Mouse (Mus musculus): ENCODE measurements around the gene Slc16a4. TPM values are rescaled to one million over a fixed set of nuclear protein-coding genes. Genes with fewer than 3 reads are reported as not detected.
A peak's percentile ranks its signal among the peaks of the same experiment; 100 is the strongest.

Gene Slc16a4
- total RNA-seq, 1 experiment = 0.85 TPM

GRCm38 (mm10) chr3:107330503-107331424 lies 39.7 kb downstream of the Slc16a4 start:
- Histone ChIP-seq H3K4me3 (ENCODE audit: insufficient read depth in 1 of 2, low read depth in 1 of 2, low read length in 2 of 2, poor library complexity in 1 of 2, severe bottlenecking in 1 of 2) (peak overlapping the region; percentile 35 to 98), H3K9ac (ENCODE audit: insufficient read depth, low read depth, low read length, poor library complexity, severe bottlenecking) (peak overlapping the region; percentile 3), H3K27ac (ENCODE audit: insufficient read depth, low read depth, low read length, poor library complexity, severe bottlenecking) (no peak overlapping the region), H3K4me1 (ENCODE audit: control insufficient read depth in 2 of 2, insufficient read depth in 2 of 2, low read length in 2 of 2, poor library complexity in 1 of 2) (peaks cover 12 to 17% of the 10 kb centered on the region in 2 experiments), H3K9me3 (ENCODE audit: control insufficient read depth, insufficient read depth, low read depth, low read length) (no peaks in the 10 kb centered on the region), H3K36me3 (ENCODE audit: control insufficient read depth, insufficient read depth, low read length, poor library complexity, severe bottlenecking) (peaks cover 26% of the 10 kb centered on the region)
- TF ChIP-seq CHD2 (IDR thresholded peaks at IDR 0.05; ENCODE audit: low read depth, low read length) (no peak), ZC3H11A (IDR thresholded peaks at IDR 0.05; ENCODE audit: borderline replicate concordance, low read depth, low read length) (no peak), MAFK (IDR thresholded peaks at IDR 0.05; ENCODE audit: insufficient read depth, low read depth, low read length) (no peak), HCFC1 (IDR thresholded peaks at IDR 0.05; ENCODE audit: borderline replicate concordance, insufficient read depth, low read length) (no peak), ZNF384 (IDR thresholded peaks at IDR 0.05; ENCODE audit: low read depth, low read length) (no peak)
- in situ Hi-C loops (cut with MboI; ENCODE audit: low sequenced_read_pairs in 2 of 2, unreplicated experiment in 2 of 2) = no loop called here
- DNase-seq (ENCODE audit: low read depth, low spot score) = no peak

GRCm38 (mm10) chr3:107331746-107332126 lies 40.7 kb downstream of the Slc16a4 start:
- H3K9ac ChIP-seq (ENCODE audit: insufficient read depth, low read depth, low read length, poor library complexity, severe bottlenecking) = peak overlapping the region; percentile 98
- peaks cover 26% of the 10 kb centered on the region for H3K36me3 ChIP-seq (ENCODE audit: control insufficient read depth, insufficient read depth, low read length, poor library complexity, severe bottlenecking)
- no peak overlapping the region for H3K27ac ChIP-seq (ENCODE audit: insufficient read depth, low read depth, low read length, poor library complexity, severe bottlenecking)
- no peaks in the 10 kb centered on the region for H3K9me3 ChIP-seq (ENCODE audit: control insufficient read depth, insufficient read depth, low read depth, low read length)
- in situ Hi-C loops (cut with MboI; ENCODE audit: low sequenced_read_pairs in 2 of 2, unreplicated experiment in 2 of 2) = no loop called here
- TF ChIP-seq MAFK (IDR thresholded peaks at IDR 0.05; ENCODE audit: insufficient read depth, low read depth, low read length) = no peak
- H3K4me3 ChIP-seq (ENCODE audit: insufficient read depth in 1 of 2, low read depth in 1 of 2, low read length in 2 of 2, poor library complexity in 1 of 2, severe bottlenecking in 1 of 2) = peak overlapping the region; percentile 98 to 99
- DNase-seq (ENCODE audit: low read depth, low spot score) = no peak
- H3K4me1 ChIP-seq (ENCODE audit: control insufficient read depth in 2 of 2, insufficient read depth in 2 of 2, low read length in 2 of 2, poor library complexity in 1 of 2) = peaks cover 12 to 17% of the 10 kb centered on the region in 2 experiments

GRCm38 (mm10) chr3:107332127-107332959 lies 41.3 kb downstream of the Slc16a4 start:
- Histone ChIP-seq H3K27ac (ENCODE audit: insufficient read depth, low read depth, low read length, poor library complexity, severe bottlenecking) (peak overlapping the region; percentile 78), H3K36me3 (ENCODE audit: control insufficient read depth, insufficient read depth, low read length, poor library complexity, severe bottlenecking) (peaks cover 26% of the 10 kb centered on the region), H3K4me3 (ENCODE audit: insufficient read depth in 1 of 2, low read depth in 1 of 2, low read length in 2 of 2, poor library complexity in 1 of 2, severe bottlenecking in 1 of 2) (peak overlapping the region; percentile 98 to 99), H3K9ac (ENCODE audit: insufficient read depth, low read depth, low read length, poor library complexity, severe bottlenecking) (peak overlapping the region; percentile 98), H3K9me3 (ENCODE audit: control insufficient read depth, insufficient read depth, low read depth, low read length) (no peaks in the 10 kb centered on the region), H3K4me1 (ENCODE audit: control insufficient read depth in 2 of 2, insufficient read depth in 2 of 2, low read length in 2 of 2, poor library complexity in 1 of 2) (peaks cover 12 to 15% of the 10 kb centered on the region in 2 experiments)
- TF ChIP-seq HCFC1 (IDR thresholded peaks at IDR 0.05; ENCODE audit: borderline replicate concordance, insufficient read depth, low read length) (no peak), MAFK (IDR thresholded peaks at IDR 0.05; ENCODE audit: insufficient read depth, low read depth, low read length) (no peak), CHD2 (IDR thresholded peaks at IDR 0.05; ENCODE audit: low read depth, low read length) (no peak), ZNF384 (IDR thresholded peaks at IDR 0.05; ENCODE audit: low read depth, low read length) (no peak), ZC3H11A (IDR thresholded peaks at IDR 0.05; ENCODE audit: borderline replicate concordance, low read depth, low read length) (no peak)
- in situ Hi-C loops (cut with MboI; ENCODE audit: low sequenced_read_pairs in 2 of 2, unreplicated experiment in 2 of 2) = no loop called here
- no peak for DNase-seq (ENCODE audit: low read depth, low spot score)

DNA sequence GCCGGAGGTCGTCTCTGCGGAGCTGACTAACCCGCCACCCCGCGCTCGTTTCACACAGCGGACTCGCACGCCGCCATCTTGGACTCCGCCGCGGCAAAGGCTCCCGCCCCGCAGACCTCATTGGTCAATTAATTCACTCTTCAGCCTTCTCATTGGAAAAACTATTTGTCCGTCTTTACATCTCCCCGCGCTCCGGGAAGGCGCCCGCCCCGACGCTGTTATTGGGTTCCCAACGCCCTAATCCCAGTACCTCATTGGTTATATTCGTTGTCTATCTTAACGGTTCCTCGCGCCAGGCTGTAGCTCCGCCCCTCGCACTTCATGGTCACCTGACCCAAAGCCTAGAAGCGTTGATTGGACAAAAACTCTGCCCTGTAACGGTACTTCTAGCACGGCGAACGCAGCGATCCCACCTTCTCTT lies 41.9 kb downstream of the Slc16a4 start:
- H3K9ac ChIP-seq (ENCODE audit: insufficient read depth, low read depth, low read length, poor library complexity, severe bottlenecking) = peak overlapping the region; percentile 99
- in situ Hi-C loops (cut with MboI; ENCODE audit: low sequenced_read_pairs in 2 of 2, unreplicated experiment in 2 of 2) = no loop called here
- peaks cover 24% of the 10 kb centered on the region for H3K36me3 ChIP-seq (ENCODE audit: control insufficient read depth, insufficient read depth, low read length, poor library complexity, severe bottlenecking)
- DNase-seq (ENCODE audit: low read depth, low spot score) = peak; percentile 97
- H3K4me3 ChIP-seq (ENCODE audit: insufficient read depth in 1 of 2, low read depth in 1 of 2, low read length in 2 of 2, poor library complexity in 1 of 2, severe bottlenecking in 1 of 2) = peak overlapping the region; percentile 98 to 99
- H3K9me3 ChIP-seq (ENCODE audit: control insufficient read depth, insufficient read depth, low read depth, low read length) = no peaks in the 10 kb centered on the region
- TF ChIP-seq HCFC1 (IDR thresholded peaks at IDR 0.05; ENCODE audit: borderline replicate concordance, insufficient read depth, low read length) (no peak), ZNF384 (IDR thresholded peaks at IDR 0.05; ENCODE audit: low read depth, low read length) (no peak), ZC3H11A (IDR thresholded peaks at IDR 0.05; ENCODE audit: borderline replicate concordance, low read depth, low read length) (no peak), CHD2 (IDR thresholded peaks at IDR 0.05; ENCODE audit: low read depth, low read length) (no peak), MAFK (IDR thresholded peaks at IDR 0.05; ENCODE audit: insufficient read depth, low read depth, low read length) (no peak)
- H3K4me1 ChIP-seq (ENCODE audit: control insufficient read depth in 2 of 2, insufficient read depth in 2 of 2, low read length in 2 of 2, poor library complexity in 1 of 2) = peaks cover 12% of the 10 kb centered on the region in 2 experiments
- H3K27ac ChIP-seq (ENCODE audit: insufficient read depth, low read depth, low read length, poor library complexity, severe bottlenecking) = peak overlapping the region; percentile 95
